Mouse (Mus musculus): ENCODE results near the gene Rbms3. TPM values are rescaled to one million over a fixed set of nuclear protein-coding genes. Genes with fewer than 3 reads are reported as not detected.

Rbms3 gene
- polyA plus RNA-seq, 1 experiment = 16.5 TPM

DNA sequence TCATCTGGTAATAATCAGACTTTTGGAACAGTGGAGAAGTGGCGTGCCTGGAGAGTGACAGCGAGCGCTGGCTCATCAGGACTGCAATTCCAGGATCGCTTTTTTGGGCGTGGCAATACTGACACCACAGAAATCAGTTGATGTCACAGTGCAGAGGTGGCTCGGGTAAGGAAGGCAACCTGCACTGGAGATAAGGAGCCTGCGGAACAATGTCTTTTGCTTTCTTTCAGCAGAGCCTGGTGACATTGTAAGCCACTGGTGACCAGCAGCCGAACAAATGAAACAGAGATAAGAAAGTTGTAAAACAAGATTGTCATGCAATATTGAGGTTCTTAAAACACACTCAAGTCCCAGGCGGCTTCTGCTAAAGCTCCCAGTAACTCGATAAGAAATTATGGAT, 998.9 kb downstream of the Rbms3 start:
- Histone ChIP-seq H3K27ac (ENCODE audit: insufficient read depth, low read depth, low read length) (no peak overlapping the region), H3K4me1 (ENCODE audit: control insufficient read depth, insufficient read depth, low read length) (no peaks in the 10 kb centered on the region), H3K36me3 (ENCODE audit: control insufficient read depth, insufficient read depth, low read length) (no peaks in the 10 kb centered on the region), H3K27me3 (replicated peaks; ENCODE audit: control insufficient read depth, insufficient read depth, low read length) (no peaks in the 10 kb centered on the region), H3K4me3 (ENCODE audit: insufficient read depth, low read depth, low read length) (no peak overlapping the region)
- 88% methylated on average over 10 of the region's 10 CpGs for WGBS
- DNase-seq = no peak
- TF ChIP-seq POLR2A (IDR thresholded peaks at IDR 0.05; ENCODE audit: low read depth, low read length) (no peak), CTCF (conservative IDR thresholded peaks at IDR 0.05; ENCODE audit: insufficient read depth, insufficient read length, low read depth, low read length) (no peak)

GRCm38 (mm10) chr9:116620434-116620833, 1009.3 kb downstream of the Rbms3 start:
- 74% methylated on average over 5 of the region's 5 CpGs for WGBS
- no peak for DNase-seq
- no peak for TF ChIP-seq CTCF (conservative IDR thresholded peaks at IDR 0.05; ENCODE audit: insufficient read depth, insufficient read length, low read depth, low read length)
- TF ChIP-seq POLR2A (IDR thresholded peaks at IDR 0.05; ENCODE audit: low read depth, low read length) = no peak

DNA sequence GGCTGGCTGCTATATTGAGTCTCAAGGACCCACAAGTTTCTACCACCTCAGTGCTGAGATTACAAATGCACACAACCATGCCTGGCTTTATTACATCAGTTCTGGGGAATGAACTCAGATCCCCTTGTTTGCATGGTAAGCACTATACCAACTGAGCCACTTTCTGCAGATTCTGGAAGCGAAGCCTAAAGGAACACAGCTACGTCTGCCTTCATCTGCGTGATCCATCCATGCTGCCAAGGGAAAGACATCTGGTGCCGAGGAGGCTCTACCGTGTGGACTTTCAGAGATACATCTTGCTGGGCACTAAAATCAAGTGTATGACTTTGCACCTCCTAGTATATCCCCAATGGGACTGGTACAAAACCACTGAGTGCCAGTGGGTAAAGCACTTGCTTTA, 1010.8 kb downstream of the Rbms3 start:
- H3K36me3 ChIP-seq (ENCODE audit: control insufficient read depth, insufficient read depth, low read length) = no peaks in the 10 kb centered on the region
- no peaks in the 10 kb centered on the region for H3K4me1 ChIP-seq (ENCODE audit: control insufficient read depth, insufficient read depth, low read length)
- no peak for DNase-seq
- no peaks in the 10 kb centered on the region for H3K27me3 ChIP-seq (replicated peaks; ENCODE audit: control insufficient read depth, insufficient read depth, low read length)
- H3K27ac ChIP-seq (ENCODE audit: insufficient read depth, low read depth, low read length) = no peak overlapping the region
- no peak overlapping the region for H3K4me3 ChIP-seq (ENCODE audit: insufficient read depth, low read depth, low read length)
- TF ChIP-seq POLR2A (IDR thresholded peaks at IDR 0.05; ENCODE audit: low read depth, low read length) (no peak), CTCF (conservative IDR thresholded peaks at IDR 0.05; ENCODE audit: insufficient read depth, insufficient read length, low read depth, low read length) (no peak)
- WGBS = 97% methylated on average over 5 of the region's 5 CpGs

More at GRCm38 (mm10) chr9:116620434-116620833, 1009.3 kb downstream of the Rbms3 start:
- Histone ChIP-seq H3K36me3 (ENCODE audit: control insufficient read depth, insufficient read depth, low read length) (no peaks in the 10 kb centered on the region), H3K4me3 (ENCODE audit: insufficient read depth, low read depth, low read length) (no peak overlapping the region), H3K4me1 (ENCODE audit: control insufficient read depth, insufficient read depth, low read length) (no peaks in the 10 kb centered on the region), H3K27me3 (replicated peaks; ENCODE audit: control insufficient read depth, insufficient read depth, low read length) (no peaks in the 10 kb centered on the region), H3K27ac (ENCODE audit: insufficient read depth, low read depth, low read length) (no peak overlapping the region)

- Histone ChIP-seq H3K4me1 (ENCODE audit: control insufficient read depth, insufficient read depth, low read length) (no peaks in the 10 kb centered on the region), H3K36me3 (ENCODE audit: control insufficient read depth, insufficient read depth, low read length) (no peaks in the 10 kb centered on the region), H3K4me3 (ENCODE audit: insufficient read depth, low read depth, low read length) (no peak overlapping the region), H3K27me3 (replicated peaks; ENCODE audit: control insufficient read depth, insufficient read depth, low read length) (no peaks in the 10 kb centered on the region), H3K27ac (ENCODE audit: insufficient read depth, low read depth, low read length) (no peak overlapping the region)
- whole genome bisulfite sequencing = 65% methylated on average over 7 of the region's 7 CpGs
- TF ChIP-seq POLR2A (IDR thresholded peaks at IDR 0.05; ENCODE audit: low read depth, low read length) = no peak
- no peak for TF ChIP-seq CTCF (conservative IDR thresholded peaks at IDR 0.05; ENCODE audit: insufficient read depth, insufficient read length, low read depth, low read length)
- DNase-seq = peak; percentile 44
Measured at GRCm38 (mm10) chr9:116613276-116613675, 1016.4 kb downstream of the Rbms3 start.

DNA sequence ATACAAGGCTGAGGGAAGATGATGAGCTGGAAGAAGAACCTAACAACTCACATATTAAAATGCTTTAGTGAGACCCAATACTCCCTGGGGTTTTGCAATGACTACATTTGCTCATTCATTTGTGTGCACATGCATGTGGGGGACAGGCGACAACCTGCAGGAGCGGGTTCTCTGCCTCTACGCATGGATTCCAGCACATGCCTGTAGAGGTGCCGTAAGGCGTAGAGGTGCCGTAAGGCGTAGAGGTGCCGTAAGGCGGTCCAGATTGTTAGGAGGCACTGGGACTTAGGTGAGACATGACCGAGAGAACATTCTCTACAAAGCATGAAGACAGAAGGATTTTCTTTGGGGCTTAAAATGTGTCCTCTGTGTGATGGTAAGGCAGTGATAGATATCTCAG, 1033.7 kb downstream of the Rbms3 start:
- no peak for DNase-seq
- whole genome bisulfite sequencing = 98% methylated on average over 10 of the region's 10 CpGs
- TF ChIP-seq POLR2A (IDR thresholded peaks at IDR 0.05; ENCODE audit: low read depth, low read length) = no peak
- Histone ChIP-seq H3K27ac (ENCODE audit: insufficient read depth, low read depth, low read length) (no peak overlapping the region), H3K27me3 (replicated peaks; ENCODE audit: control insufficient read depth, insufficient read depth, low read length) (no peaks in the 10 kb centered on the region), H3K4me1 (ENCODE audit: control insufficient read depth, insufficient read depth, low read length) (no peaks in the 10 kb centered on the region), H3K4me3 (ENCODE audit: insufficient read depth, low read depth, low read length) (no peak overlapping the region), H3K36me3 (ENCODE audit: control insufficient read depth, insufficient read depth, low read length) (no peaks in the 10 kb centered on the region; the same call in 1 of the 2 replicates)

- Histone ChIP-seq H3K36me3 (ENCODE audit: control insufficient read depth, insufficient read depth, low read length) (no peaks in the 10 kb centered on the region; the same call in 1 of the 2 replicates), H3K4me1 (ENCODE audit: control insufficient read depth, insufficient read depth, low read length) (no peaks in the 10 kb centered on the region), H3K27ac (ENCODE audit: insufficient read depth, low read depth, low read length) (no peak overlapping the region), H3K4me3 (ENCODE audit: insufficient read depth, low read depth, low read length) (no peak overlapping the region), H3K27me3 (replicated peaks; ENCODE audit: control insufficient read depth, insufficient read depth, low read length) (no peaks in the 10 kb centered on the region)
- WGBS = 80% methylated on average over 4 of the region's 4 CpGs
- no peak for TF ChIP-seq CTCF (conservative IDR thresholded peaks at IDR 0.05; ENCODE audit: insufficient read depth, insufficient read length, low read depth, low read length)
- no peak for TF ChIP-seq POLR2A (IDR thresholded peaks at IDR 0.05; ENCODE audit: low read depth, low read length)
- no peak for DNase-seq
Measured at GRCm38 (mm10) chr9:116592486-116592885, 1037.2 kb downstream of the Rbms3 start.

GRCm38 (mm10) chr9:116591071-116591470, 1038.6 kb downstream of the Rbms3 start:
- no peak overlapping the region for H3K4me3 ChIP-seq (ENCODE audit: insufficient read depth, low read depth, low read length)
- no peak for DNase-seq
- H3K4me1 ChIP-seq (ENCODE audit: control insufficient read depth, insufficient read depth, low read length) = no peaks in the 10 kb centered on the region
- H3K27ac ChIP-seq (ENCODE audit: insufficient read depth, low read depth, low read length) = no peak overlapping the region
- 94% methylated on average over 9 of the region's 9 CpGs for WGBS
- H3K27me3 ChIP-seq (replicated peaks; ENCODE audit: control insufficient read depth, insufficient read depth, low read length) = no peaks in the 10 kb centered on the region
- TF ChIP-seq CTCF (conservative IDR thresholded peaks at IDR 0.05; ENCODE audit: insufficient read depth, insufficient read length, low read depth, low read length) = no peak
- no peak for TF ChIP-seq POLR2A (IDR thresholded peaks at IDR 0.05; ENCODE audit: low read depth, low read length)
- no peaks in the 10 kb centered on the region; the same call in 1 of the 2 replicates for H3K36me3 ChIP-seq (ENCODE audit: control insufficient read depth, insufficient read depth, low read length)

DNA sequence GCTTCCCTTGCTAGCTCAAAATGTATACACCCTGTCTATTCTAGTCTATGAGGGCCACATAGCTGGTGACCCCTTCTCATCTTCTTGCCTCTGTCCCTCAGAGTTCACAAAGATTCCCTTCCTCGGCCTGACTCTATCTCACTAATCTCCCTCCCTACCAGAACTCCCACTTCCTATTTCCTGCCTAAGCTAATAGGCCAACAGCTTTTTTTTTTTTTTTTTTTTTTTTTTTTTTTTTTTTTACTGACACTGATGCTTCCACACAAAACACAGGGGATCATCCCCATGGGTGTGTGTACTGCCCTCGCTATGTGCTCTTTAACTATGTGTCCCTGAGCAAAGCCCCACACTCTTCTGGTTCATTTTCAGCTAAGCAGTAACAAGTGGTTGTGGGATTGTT, 1060.0 kb downstream of the Rbms3 start:
- no peaks in the 10 kb centered on the region for H3K4me1 ChIP-seq (ENCODE audit: control insufficient read depth, insufficient read depth, low read length)
- no peak for TF ChIP-seq CTCF (conservative IDR thresholded peaks at IDR 0.05; ENCODE audit: insufficient read depth, insufficient read length, low read depth, low read length)
- no peak for TF ChIP-seq POLR2A (IDR thresholded peaks at IDR 0.05; ENCODE audit: low read depth, low read length)
- H3K36me3 ChIP-seq (ENCODE audit: control insufficient read depth, insufficient read depth, low read length) = no peaks in the 10 kb centered on the region
- DNase-seq = no peak
- H3K27ac ChIP-seq (ENCODE audit: insufficient read depth, low read depth, low read length) = no peak overlapping the region
- no peak overlapping the region for H3K4me3 ChIP-seq (ENCODE audit: insufficient read depth, low read depth, low read length)
- H3K27me3 ChIP-seq (replicated peaks; ENCODE audit: control insufficient read depth, insufficient read depth, low read length) = no peaks in the 10 kb centered on the region
- 61% methylated on average over 2 of the region's 2 CpGs for WGBS
